Mouse (Mus musculus) yolk sac, embryonic 10.5 days (tissue): ENCODE measurements around the gene Cdpf1.
"Not testable (repeated sequence)": the region's sequence is repeated elsewhere in the genome, so short reads cannot be mapped to it uniquely, and the experiment has no call there.

ENCODE experiments used
- DNase-seq: peaks from one replicate; pipeline ENCODE4 v3.0.0-alpha.2; 2017; ENCODE audit warnings: low spot score

Cdpf1 gene

GRCm38 (mm10) chr15:85808031-85808430 lies 3.5 kb downstream of the Cdpf1 start:
- DNase-seq, result no peak

GRCm38 (mm10) chr15:85807404-85807803 lies 4.1 kb downstream of the Cdpf1 start:
- no peak for DNase-seq

DNA sequence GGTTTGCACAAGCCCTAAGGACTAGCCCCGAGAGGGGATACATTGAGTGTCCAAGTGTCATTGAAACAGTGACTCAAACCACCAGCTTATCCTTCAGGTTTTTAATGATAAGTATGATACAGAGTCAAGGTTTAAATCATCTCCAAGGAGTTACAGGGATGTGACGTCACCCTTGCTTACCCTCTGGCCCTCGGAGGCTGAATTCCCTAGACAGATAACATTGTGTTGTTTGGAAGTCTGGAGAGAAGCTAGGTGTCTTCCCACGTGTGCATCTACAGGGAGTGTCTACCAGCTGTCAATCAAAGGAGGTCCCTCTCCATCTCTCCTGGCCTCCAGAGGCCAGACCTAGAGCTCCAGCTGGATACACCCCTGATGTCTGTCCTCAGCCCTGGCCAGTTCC lies 4.6 kb downstream of the Cdpf1 start:
- DNase-seq, result no peak

DNA sequence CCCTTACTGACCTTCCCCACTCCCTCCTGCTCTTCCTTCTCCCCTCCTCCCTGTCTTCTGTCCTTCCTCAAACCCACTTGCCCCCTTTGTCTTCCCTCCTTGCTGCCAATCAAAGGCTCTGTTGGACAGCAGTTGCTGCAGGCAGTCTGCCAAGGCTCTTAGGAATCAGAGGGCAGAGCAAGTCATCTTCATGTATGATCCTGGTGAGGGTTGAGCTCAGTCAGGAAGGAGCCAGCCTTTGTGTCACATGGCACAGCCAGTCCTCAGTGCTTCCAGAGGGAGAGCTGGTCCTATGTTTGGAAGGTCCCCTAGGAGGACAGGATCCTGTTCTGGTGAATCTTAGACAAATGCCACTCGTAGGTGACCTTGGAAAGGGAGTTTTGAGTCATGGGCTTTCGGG lies 8.6 kb downstream of the Cdpf1 start:
- no peak for DNase-seq

DNA sequence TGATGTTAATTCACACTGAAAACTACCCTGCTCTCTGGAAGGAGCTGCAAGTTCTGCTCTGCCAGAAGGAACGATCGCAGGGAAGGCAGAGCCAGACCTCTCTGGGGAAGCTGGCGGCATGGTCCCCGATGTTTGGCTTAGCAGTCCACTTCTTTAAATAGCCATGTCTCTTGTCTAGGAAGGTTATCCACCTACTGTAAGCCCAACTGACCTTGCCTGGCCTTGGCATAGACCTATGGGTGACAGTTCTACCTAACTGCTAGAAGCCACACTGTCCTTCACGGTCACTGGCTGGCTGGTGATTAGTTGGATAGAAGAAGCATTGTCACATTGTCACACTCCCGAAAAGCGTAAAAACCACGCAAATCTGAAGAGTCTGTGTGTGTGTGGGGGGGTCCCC lies 12.8 kb downstream of the Cdpf1 start:
- no peak for DNase-seq

DNA sequence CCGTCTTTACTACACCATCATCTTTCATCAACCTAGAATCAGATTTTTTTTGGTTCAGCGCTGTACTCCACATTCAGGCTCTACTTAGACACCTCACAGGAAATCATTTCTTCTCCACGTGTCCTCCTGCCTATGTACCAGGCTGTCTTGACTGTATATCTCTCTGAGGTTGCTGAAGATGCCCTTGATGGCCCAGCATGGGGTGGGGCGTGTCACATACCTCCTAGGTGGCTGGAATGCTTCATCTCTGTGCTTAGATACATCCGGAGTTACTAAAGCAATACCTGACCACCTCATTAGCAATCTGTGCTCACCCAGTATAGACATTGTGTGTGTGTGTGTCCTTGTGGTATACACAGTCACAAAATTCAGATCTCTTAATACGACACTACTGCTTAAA lies 16.0 kb downstream of the Cdpf1 start:
- no peak for DNase-seq

DNA sequence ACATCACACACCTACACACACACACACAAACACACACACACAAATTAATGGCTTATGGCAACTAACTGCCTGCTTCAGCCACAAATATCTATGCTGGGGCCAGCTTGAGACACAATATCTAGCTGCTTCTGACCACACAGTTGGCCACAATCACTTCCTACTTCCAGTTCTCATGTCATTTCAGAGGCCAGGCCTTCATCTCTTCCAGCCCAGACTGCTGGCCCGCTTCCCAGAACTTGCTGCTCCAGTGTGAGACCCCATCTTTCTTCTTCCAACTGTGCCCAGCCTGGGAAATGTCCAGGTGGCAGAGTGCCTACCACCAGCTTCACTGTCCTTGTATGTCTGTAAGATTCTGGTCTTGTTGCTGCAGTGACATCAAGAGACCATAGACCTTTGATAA lies 18.7 kb downstream of the Cdpf1 start:
- no peak for DNase-seq

DNA sequence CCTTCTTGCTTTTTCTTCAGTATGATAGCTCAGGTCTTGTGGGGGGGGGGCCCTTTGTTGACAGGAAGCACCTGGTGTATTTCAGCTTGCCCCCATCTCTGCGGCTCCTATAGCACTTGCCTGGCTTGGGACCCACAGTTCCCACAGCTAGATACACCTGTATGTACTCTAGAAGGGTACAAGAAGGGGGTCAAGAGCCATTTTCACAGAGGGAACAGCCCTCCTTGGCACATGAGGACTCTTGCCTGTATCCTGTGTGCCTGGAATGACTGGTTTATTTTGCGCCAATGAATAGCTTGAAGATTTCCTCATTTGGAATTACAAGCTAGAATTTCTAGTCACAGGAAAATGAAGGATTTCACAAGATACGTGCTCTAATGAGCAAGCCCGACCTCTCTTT lies 20.0 kb downstream of the Cdpf1 start:
- DNase-seq, result no peak

DNA sequence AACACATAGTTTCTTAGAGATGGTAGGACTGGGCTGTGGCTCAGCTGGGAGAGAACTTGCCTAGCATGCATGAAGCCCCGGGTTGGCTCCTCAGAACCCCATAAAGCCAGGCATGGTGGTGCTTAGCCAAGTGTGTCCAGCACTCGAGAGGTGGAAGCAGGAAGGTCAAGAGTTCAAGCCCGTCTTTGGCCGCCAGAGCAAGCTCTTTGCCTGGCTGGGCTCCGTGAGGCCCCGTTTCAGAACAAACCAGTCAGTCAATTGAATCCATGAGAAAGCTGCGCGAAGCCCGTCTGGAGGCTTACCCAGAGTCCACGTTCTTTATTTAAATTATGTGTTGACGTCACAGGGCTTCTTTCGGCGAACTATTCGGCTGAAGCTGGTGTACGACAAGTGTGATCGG lies 22.9 kb downstream of the Cdpf1 start:
- no peak for DNase-seq

DNA sequence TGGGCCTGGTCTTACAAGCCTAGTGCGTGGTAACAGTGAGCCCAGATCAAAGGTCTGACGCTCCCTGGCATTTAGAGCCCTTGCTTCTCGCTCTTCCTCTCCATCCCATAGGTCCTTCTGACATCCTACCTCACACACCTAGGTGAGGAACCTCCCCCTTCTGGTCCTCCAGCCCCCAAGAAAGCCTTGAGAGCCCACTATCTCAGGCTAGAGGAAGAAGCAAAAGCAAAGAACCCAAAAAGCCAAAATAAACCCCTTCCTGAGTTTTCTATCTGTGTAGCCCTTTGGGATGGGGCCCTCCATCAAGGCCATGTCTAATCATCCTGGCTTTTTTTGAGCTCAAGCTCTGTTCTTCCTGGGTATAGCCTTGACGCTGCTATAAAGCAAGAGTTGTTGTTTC lies 23.4 kb downstream of the Cdpf1 start:
- DNase-seq, result no peak

GRCm38 (mm10) chr15:85787482-85787881 lies 24.0 kb downstream of the Cdpf1 start:
- peak; percentile 19 for DNase-seq

DNA sequence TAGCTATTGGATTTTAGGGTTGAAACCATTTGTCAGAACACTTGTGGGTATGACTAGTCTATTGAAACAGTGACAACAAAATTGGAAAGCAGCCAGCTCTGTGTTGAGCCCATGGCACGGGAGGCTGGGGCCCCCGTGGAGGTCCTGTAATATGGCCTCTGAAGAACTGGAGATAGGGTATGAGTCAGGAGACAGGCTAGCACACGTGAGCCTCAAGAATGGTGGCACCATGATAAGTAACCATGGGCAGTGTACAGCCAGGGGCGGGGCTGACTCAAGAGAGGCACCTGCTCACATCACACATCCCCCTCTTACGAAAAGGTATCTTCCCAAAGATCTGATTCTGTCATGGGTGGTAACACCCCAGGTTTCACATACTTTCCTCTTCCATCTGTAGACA lies 24.8 kb downstream of the Cdpf1 start:
- DNase-seq, result no peak

GRCm38 (mm10) chr15:85784341-85784740 lies 27.2 kb downstream of the Cdpf1 start:
- DNase-seq, result no peak

GRCm38 (mm10) chr15:85783146-85783545 lies 28.4 kb downstream of the Cdpf1 start:
- no peak for DNase-seq

- DNase-seq, result not testable (repeated sequence)
Measured at GRCm38 (mm10) chr15:85778891-85779290, 32.6 kb downstream of the Cdpf1 start.

DNA sequence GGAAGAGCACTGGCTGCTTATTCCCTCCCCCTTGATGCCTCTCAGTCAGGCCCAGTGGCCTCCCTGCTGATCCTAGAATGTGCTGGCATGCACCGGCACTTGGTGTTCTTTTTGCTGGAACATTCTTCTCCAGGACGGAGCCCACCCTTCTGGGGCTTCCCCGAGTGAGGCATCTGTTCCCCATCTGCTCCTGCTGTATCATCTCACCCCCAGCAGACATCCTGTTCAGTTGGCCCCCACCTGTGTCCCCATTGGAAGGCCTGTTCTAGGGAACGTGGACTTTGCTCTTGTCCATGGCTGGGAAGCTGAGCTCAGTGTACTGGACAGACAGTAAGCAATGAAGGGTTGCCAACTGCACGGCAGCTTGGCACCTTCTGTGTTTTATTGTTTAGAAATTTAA lies 34.7 kb downstream of the Cdpf1 start:
- DNase-seq, result no peak

- no peak for DNase-seq
Measured at GRCm38 (mm10) chr15:85776241-85776640, 35.3 kb downstream of the Cdpf1 start.

DNA sequence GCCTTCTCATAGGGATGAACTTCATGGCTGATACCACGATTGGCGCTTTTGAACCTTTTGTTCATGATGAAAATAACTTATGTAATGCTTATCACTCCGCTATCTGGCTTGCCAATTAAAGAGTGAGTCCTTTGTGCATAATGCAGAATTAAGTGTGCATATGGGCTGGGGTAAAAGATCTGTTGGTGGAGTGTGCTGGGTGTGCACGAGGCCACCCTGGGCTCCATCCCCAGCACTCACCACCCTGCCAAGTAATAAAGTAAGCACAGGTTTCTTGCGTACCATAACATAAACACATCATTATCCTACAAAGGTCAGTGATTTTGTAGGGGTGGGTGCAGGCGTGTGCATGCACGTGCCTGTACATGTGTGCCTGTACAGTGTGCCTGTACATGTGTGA lies 36.5 kb downstream of the Cdpf1 start:
- DNase-seq, result no peak

GRCm38 (mm10) chr15:85774419-85774818 lies 37.1 kb downstream of the Cdpf1 start:
- no peak for DNase-seq

GRCm38 (mm10) chr15:85772146-85772740 lies 39.3 kb downstream of the Cdpf1 start:
- no peak for DNase-seq

- DNase-seq, result peak; percentile 38
Measured at GRCm38 (mm10) chr15:85771306-85772121, 40.0 kb downstream of the Cdpf1 start.

- DNase-seq, result no peak
Measured at GRCm38 (mm10) chr15:85768991-85769390, 42.5 kb downstream of the Cdpf1 start.

GRCm38 (mm10) chr15:85766677-85767076 lies 44.8 kb downstream of the Cdpf1 start:
- no peak for DNase-seq

DNA sequence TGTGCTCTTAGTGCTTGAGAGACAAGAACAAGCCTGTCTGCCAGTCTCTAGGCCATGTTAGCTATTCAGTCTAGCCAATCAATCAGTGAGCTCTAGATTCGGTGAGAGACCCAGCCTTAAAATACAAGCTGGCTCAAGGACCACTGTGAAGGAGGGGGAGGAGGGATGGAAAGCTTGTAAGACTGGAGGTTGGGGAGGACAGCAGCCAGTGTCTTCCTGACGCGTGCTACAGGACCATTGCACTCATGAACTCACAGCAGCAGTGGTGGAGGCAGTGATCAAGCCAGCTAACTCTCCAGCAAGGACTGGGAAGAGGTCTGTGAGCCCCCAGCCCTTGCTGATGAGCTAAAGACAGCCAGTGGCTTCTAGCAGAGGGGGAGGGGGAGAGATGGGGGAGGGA lies 46.5 kb downstream of the Cdpf1 start:
- no peak for DNase-seq
